Mouse (Mus musculus): ENCODE data around the gene Cd44. TPM values are rescaled to one million over a fixed set of nuclear protein-coding genes. Genes with fewer than 3 reads are reported as not detected.

The Cd44 gene
- polyA plus RNA-seq, 1 experiment from 2014 or later, result 13.7 TPM

DNA sequence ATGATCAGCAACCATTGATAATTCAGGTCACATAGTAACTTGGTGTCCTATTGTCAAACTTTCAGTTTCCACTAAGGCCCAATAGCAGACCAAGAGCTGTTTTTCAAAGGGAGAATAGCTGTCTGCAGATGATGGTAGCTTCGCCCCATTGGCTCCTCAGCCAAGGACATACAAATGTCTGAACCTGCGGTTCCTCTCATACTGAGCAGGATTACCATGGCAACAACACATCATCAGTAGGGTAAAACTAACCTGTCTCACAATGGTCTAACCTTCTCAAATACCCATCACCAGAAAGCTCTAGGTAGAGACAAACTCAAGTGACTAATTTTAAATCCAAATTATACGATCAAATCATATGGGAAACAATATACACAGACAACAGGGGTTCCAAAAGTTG is 72.3 kb downstream of the Cd44 start:
- H3K4me1 ChIP-seq (replicated peaks; ENCODE audit: control insufficient read depth, insufficient read depth, low read length), result no peaks in the 10 kb centered on the region
- no peak for DNase-seq (ENCODE audit: low spot score)
- no peaks in the 10 kb centered on the region for H3K27me3 ChIP-seq (replicated peaks; ENCODE audit: control insufficient read depth, insufficient read depth, low read length)
- no peak overlapping the region for H3K4me2 ChIP-seq (ENCODE audit: low read length)
- H3K36me3 ChIP-seq (ENCODE audit: control insufficient read depth, insufficient read depth, low read length), result no peaks in the 10 kb centered on the region
- peak; percentile 90 for ATAC-seq (replicated peaks; ENCODE audit: low FRiP score, low TSS enrichment, low read depth)
- no peak overlapping the region for H3K27ac ChIP-seq (ENCODE audit: low read depth)
- 87% methylated on average over 3 of the region's 3 CpGs for WGBS
- H3K9ac ChIP-seq (ENCODE audit: low read length), result no peak overlapping the region
- no peak overlapping the region for H3K4me3 ChIP-seq (ENCODE audit: low read depth, low read length)
- H3K9me3 ChIP-seq (ENCODE audit: control insufficient read depth, low read length), result no peaks in the 10 kb centered on the region

DNA sequence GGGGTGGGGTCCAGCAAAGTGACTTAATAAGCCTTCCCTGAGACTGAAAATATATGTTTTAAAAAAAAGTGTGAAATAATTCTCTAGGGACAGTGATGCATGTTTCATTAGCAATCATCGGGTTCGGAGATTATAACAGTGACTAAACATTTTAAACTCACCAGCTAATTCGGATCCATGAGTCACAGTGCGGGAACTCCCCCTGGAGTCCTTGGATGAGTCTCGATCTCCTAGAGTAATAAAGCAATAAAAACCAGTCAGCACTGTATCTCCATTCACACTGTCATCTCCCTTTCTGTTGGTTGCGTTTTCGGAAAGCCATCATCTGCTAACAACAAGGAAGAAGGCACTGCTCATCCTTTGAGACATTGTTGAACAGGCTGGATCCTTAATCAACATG is 73.1 kb downstream of the Cd44 start:
- 56% methylated on average over 7 of the region's 7 CpGs for WGBS
- Histone ChIP-seq H3K36me3 (ENCODE audit: control insufficient read depth, insufficient read depth, low read length) (no peaks in the 10 kb centered on the region), H3K4me2 (ENCODE audit: low read length) (no peak overlapping the region), H3K9me3 (ENCODE audit: control insufficient read depth, low read length) (no peaks in the 10 kb centered on the region), H3K9ac (ENCODE audit: low read length) (no peak overlapping the region), H3K4me1 (replicated peaks; ENCODE audit: control insufficient read depth, insufficient read depth, low read length) (no peaks in the 10 kb centered on the region), H3K4me3 (ENCODE audit: low read depth, low read length) (no peak overlapping the region), H3K27me3 (replicated peaks; ENCODE audit: control insufficient read depth, insufficient read depth, low read length) (no peaks in the 10 kb centered on the region), H3K27ac (ENCODE audit: low read depth) (no peak overlapping the region)
- no peak for ATAC-seq (replicated peaks; ENCODE audit: low FRiP score, low TSS enrichment, low read depth)
- DNase-seq (ENCODE audit: low spot score), result no peak

DNA sequence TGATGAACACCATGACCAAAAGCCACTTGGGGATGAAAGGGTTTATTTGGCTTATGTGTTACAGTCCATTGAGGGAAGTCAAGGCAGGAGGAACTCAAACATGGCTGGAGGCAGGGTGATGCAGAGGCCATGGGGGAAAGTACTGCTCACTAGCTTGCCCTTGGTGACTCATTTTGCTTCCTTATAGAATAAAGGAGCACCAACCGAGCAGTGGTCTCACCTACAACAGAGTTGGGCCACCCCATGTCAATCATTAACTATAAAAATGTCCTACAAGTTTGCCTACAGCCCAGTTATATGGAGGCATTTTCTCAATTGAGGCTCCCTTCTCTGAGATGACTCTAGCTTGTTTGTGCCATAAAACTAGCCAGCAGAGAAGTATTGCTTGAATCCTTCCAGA is 73.6 kb downstream of the Cd44 start:
- 63% methylated on average over 1 of the region's 1 CpGs for WGBS
- Histone ChIP-seq H3K36me3 (ENCODE audit: control insufficient read depth, insufficient read depth, low read length) (no peaks in the 10 kb centered on the region), H3K9ac (ENCODE audit: low read length) (no peak overlapping the region), H3K9me3 (ENCODE audit: control insufficient read depth, low read length) (no peaks in the 10 kb centered on the region), H3K27me3 (replicated peaks; ENCODE audit: control insufficient read depth, insufficient read depth, low read length) (no peaks in the 10 kb centered on the region), H3K4me3 (ENCODE audit: low read depth, low read length) (no peak overlapping the region), H3K27ac (ENCODE audit: low read depth) (no peak overlapping the region), H3K4me2 (ENCODE audit: low read length) (no peak overlapping the region), H3K4me1 (replicated peaks; ENCODE audit: control insufficient read depth, insufficient read depth, low read length) (no peaks in the 10 kb centered on the region)
- ATAC-seq (replicated peaks; ENCODE audit: low FRiP score, low TSS enrichment, low read depth) (peak; percentile 69), DNase-seq (ENCODE audit: low spot score) (no peak)

DNA sequence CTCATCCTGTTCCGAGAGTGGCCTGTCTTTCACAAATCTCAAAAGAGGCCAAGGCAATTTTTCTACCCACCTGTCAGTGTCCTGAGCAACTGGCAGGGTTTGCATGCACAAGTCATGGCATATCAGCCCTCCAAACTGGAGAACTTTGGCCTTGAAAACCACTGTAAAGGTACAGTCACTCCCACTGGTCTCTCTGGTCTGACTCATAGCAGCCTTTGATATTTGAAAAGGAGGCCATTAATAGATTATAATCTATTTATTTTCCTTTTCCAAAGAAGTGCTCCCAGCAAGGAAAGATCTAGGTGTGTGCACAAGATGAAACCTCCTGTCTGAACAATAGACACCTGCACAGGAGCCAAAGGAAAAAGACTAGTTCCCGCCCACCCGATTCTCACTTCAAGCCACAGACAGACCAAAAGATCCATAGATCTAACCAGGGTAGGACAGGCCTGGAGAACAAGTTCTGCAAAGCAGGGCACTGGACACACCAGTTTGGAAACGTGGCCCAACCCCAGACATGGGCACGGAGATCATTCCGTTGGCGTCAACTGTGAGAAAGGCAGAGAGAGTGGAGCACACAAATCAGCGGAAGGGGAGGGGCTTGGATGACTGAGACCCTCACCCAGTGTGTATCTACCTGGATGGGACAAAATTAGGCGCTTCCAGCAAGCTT is 75.4 kb downstream of the Cd44 start:
- no peak overlapping the region for H3K4me2 ChIP-seq (ENCODE audit: low read length)
- no peaks in the 10 kb centered on the region for H3K9me3 ChIP-seq (ENCODE audit: control insufficient read depth, low read length)
- DNase-seq (ENCODE audit: low spot score) (no peak), ATAC-seq (replicated peaks; ENCODE audit: low FRiP score, low TSS enrichment, low read depth) (0 out of 2 replicates have a peak, but pooled peaks have one; percentile 59)
- H3K4me3 ChIP-seq (ENCODE audit: low read depth, low read length), result no peak overlapping the region
- no peaks in the 10 kb centered on the region for H3K36me3 ChIP-seq (ENCODE audit: control insufficient read depth, insufficient read depth, low read length)
- WGBS, result 91% methylated on average over 9 of the region's 9 CpGs
- no peak overlapping the region for H3K9ac ChIP-seq (ENCODE audit: low read length)
- H3K27ac ChIP-seq (ENCODE audit: low read depth), result no peak overlapping the region
- H3K27me3 ChIP-seq (replicated peaks; ENCODE audit: control insufficient read depth, insufficient read depth, low read length), result no peaks in the 10 kb centered on the region
- no peaks in the 10 kb centered on the region for H3K4me1 ChIP-seq (replicated peaks; ENCODE audit: control insufficient read depth, insufficient read depth, low read length)

DNA sequence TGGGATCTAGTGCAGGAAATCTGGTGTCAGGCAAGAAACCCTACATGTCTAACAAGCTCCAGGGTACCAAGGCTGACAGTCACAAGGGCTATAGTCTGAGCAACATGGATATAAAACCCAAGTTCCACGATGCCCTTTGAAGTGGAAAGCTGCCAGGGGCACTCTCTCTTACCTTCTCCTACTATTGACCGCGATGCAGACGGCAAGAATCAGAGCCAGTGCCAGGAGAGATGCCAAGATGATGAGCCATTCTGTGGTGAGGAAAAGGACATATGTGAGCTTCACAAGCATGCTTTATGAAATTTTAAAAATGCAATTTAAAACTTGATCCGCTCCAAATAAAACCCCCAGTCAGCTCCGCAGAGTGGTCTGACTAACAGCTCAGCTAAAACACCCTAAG is 79.4 kb downstream of the Cd44 start:
- H3K4me3 ChIP-seq (ENCODE audit: low read depth, low read length), result no peak overlapping the region
- DNase-seq (ENCODE audit: low spot score), result no peak
- no peak for ATAC-seq (replicated peaks; ENCODE audit: low FRiP score, low TSS enrichment, low read depth)

DNA sequence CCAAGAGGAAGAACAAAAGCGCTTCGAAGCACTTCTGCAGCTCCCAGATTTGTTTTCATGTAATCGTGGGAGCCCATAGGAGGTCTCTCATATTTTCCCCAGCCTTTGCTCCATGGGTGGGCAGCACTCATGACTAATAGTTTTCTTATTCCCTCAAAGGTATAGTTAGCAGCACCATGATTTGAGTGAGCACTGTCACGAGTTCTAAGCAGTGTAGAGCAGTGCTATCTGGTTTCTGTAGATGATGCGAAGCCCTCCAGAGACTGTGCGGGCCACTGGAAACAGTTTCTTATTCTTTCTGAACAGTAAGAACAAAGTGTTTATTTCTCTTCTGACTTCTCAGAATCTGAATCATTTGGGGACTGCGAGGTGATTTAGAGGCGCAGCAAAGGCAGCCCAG is 80.7 kb downstream of the Cd44 start:
- peaks cover 6% of the 10 kb centered on the region; the same call in 1 of the 2 replicates for H3K4me1 ChIP-seq (replicated peaks; ENCODE audit: control insufficient read depth, insufficient read depth, low read length)
- no peaks in the 10 kb centered on the region for H3K27me3 ChIP-seq (replicated peaks; ENCODE audit: control insufficient read depth, insufficient read depth, low read length)
- H3K36me3 ChIP-seq (ENCODE audit: control insufficient read depth, insufficient read depth, low read length), result no peaks in the 10 kb centered on the region
- no peak overlapping the region for H3K27ac ChIP-seq (ENCODE audit: low read depth)
- H3K4me3 ChIP-seq (ENCODE audit: low read depth, low read length), result no peak overlapping the region
- H3K4me2 ChIP-seq (ENCODE audit: low read length), result no peak overlapping the region
- DNase-seq (ENCODE audit: low spot score), result no peak
- WGBS, result 75% methylated on average over 8 of the region's 8 CpGs
- no peaks in the 10 kb centered on the region for H3K9me3 ChIP-seq (ENCODE audit: control insufficient read depth, low read length)
- H3K9ac ChIP-seq (ENCODE audit: low read length), result no peak overlapping the region
- ATAC-seq (replicated peaks; ENCODE audit: low FRiP score, low TSS enrichment, low read depth), result no peak

More for the DNA sequence above, 79.4 kb downstream of the Cd44 start:
- Histone ChIP-seq H3K27me3 (replicated peaks; ENCODE audit: control insufficient read depth, insufficient read depth, low read length) (no peaks in the 10 kb centered on the region), H3K36me3 (ENCODE audit: control insufficient read depth, insufficient read depth, low read length) (no peaks in the 10 kb centered on the region), H3K4me1 (replicated peaks; ENCODE audit: control insufficient read depth, insufficient read depth, low read length) (no peaks in the 10 kb centered on the region), H3K9ac (ENCODE audit: low read length) (no peak overlapping the region), H3K27ac (ENCODE audit: low read depth) (no peak overlapping the region), H3K9me3 (ENCODE audit: control insufficient read depth, low read length) (no peaks in the 10 kb centered on the region), H3K4me2 (ENCODE audit: low read length) (no peak overlapping the region)
- 96% methylated on average over 6 of the region's 6 CpGs for whole genome bisulfite sequencing

DNA sequence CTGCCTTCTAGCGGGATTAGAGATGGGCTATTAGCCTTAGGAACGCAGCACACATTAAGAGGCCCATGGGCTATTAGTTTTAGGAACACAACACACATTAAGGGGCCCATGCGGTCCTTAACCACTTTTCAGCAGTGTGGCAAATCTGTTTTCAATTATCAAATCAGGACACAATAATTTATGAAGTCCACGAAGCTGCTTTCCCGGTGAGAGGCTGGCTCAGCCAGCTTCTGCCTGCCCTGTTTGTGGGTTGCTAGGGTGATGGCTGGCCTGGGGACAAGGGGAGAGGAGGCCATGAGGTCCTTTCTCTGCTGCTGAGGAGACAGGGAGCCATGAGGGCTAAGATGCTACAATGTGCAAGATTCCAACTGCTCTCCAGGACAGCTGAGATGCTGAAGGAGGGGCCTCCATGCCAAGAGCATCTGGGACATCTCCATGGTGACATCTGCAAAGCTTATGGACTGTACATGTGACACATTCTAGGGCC is 81.2 kb downstream of the Cd44 start:
- 68% methylated on average over 5 of the region's 5 CpGs for WGBS
- peaks cover 12% of the 10 kb centered on the region for H3K4me1 ChIP-seq (replicated peaks; ENCODE audit: control insufficient read depth, insufficient read depth, low read length)
- ATAC-seq (replicated peaks; ENCODE audit: low FRiP score, low TSS enrichment, low read depth) (no peak), DNase-seq (ENCODE audit: low spot score) (no peak)
- no peaks in the 10 kb centered on the region for H3K27me3 ChIP-seq (replicated peaks; ENCODE audit: control insufficient read depth, insufficient read depth, low read length)
- H3K9ac ChIP-seq (ENCODE audit: low read length), result no peak overlapping the region
- H3K9me3 ChIP-seq (ENCODE audit: control insufficient read depth, low read length), result no peaks in the 10 kb centered on the region
- H3K4me3 ChIP-seq (ENCODE audit: low read depth, low read length), result no peak overlapping the region
- H3K4me2 ChIP-seq (ENCODE audit: low read length), result no peak overlapping the region
- no peak overlapping the region for H3K27ac ChIP-seq (ENCODE audit: low read depth)
- H3K36me3 ChIP-seq (ENCODE audit: control insufficient read depth, insufficient read depth, low read length), result no peaks in the 10 kb centered on the region

GRCm38 (mm10) chr2:102815289-102815809 is 86.1 kb downstream of the Cd44 start:
- DNase-seq (ENCODE audit: low spot score) (no peak), ATAC-seq (replicated peaks; ENCODE audit: low FRiP score, low TSS enrichment, low read depth) (peak; percentile 92)
- H3K4me1 ChIP-seq (replicated peaks; ENCODE audit: control insufficient read depth, insufficient read depth, low read length), result peaks cover 19% of the 10 kb centered on the region
- H3K4me3 ChIP-seq (ENCODE audit: low read depth, low read length), result no peak overlapping the region
- peak overlapping the region; percentile 77 for H3K27ac ChIP-seq (ENCODE audit: low read depth)
- no peaks in the 10 kb centered on the region for H3K36me3 ChIP-seq (ENCODE audit: control insufficient read depth, insufficient read depth, low read length)
- no peak overlapping the region for H3K9ac ChIP-seq (ENCODE audit: low read length)
- H3K9me3 ChIP-seq (ENCODE audit: control insufficient read depth, low read length), result no peaks in the 10 kb centered on the region
- 21% methylated on average over 6 of the region's 6 CpGs for WGBS
- no peak overlapping the region for H3K4me2 ChIP-seq (ENCODE audit: low read length)
- no peaks in the 10 kb centered on the region for H3K27me3 ChIP-seq (replicated peaks; ENCODE audit: control insufficient read depth, insufficient read depth, low read length)

DNA sequence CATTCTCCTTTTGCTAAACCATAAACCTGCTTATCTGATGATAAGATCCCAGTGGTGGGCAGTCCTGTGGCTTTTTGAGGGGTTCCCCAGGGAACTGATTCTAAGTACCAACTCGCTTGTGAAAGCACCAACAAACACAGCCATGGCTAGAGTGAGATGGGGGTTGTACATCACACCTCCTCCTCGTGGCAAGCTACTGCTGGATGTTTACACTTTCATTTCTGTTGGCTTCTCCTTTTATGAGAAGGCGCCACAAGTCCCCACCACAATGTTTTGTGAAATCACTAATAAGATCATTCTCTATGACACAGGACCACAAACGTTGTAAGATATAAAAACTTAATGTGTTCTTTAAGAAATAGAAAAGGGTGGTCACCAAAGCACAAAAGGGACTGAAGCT is 88.7 kb downstream of the Cd44 start:
- Histone ChIP-seq H3K9ac (ENCODE audit: low read length) (no peak overlapping the region), H3K36me3 (ENCODE audit: control insufficient read depth, insufficient read depth, low read length) (no peaks in the 10 kb centered on the region), H3K27ac (ENCODE audit: low read depth) (no peak overlapping the region), H3K9me3 (ENCODE audit: control insufficient read depth, low read length) (no peaks in the 10 kb centered on the region), H3K27me3 (replicated peaks; ENCODE audit: control insufficient read depth, insufficient read depth, low read length) (no peaks in the 10 kb centered on the region), H3K4me2 (ENCODE audit: low read length) (no peak overlapping the region), H3K4me3 (ENCODE audit: low read depth, low read length) (no peak overlapping the region), H3K4me1 (replicated peaks; ENCODE audit: control insufficient read depth, insufficient read depth, low read length) (peaks cover 19% of the 10 kb centered on the region)
- WGBS, result 70% methylated on average over 4 of the region's 4 CpGs
- DNase-seq (ENCODE audit: low spot score) (no peak), ATAC-seq (replicated peaks; ENCODE audit: low FRiP score, low TSS enrichment, low read depth) (no peak)

Measured in intestine, embryonic 14.5 days (tissue).